Mouse (Mus musculus) CH12.LX (cell line): Measurements from ENCODE around the gene 6330409D20Rik. TPM values are rescaled to one million over a fixed set of nuclear protein-coding genes. Genes with fewer than 3 reads are reported as not detected.

Source experiments
- DNase-seq: peaks from one replicate; pipeline ENCODE4 v3.0.0-alpha.2; 2013; ENCODE audit errors: extremely low read depth
- H3K27ac ChIP-seq: 2 replicates; pipeline ENCODE4 v1.5.1; 2012; ENCODE audit warnings: low read depth, mild to moderate bottlenecking, control low read depth, moderate library complexity; ENCODE audit not compliant: insufficient read depth
- H3K27me3 ChIP-seq: replicated peaks from 2 replicates; pipeline ENCODE3; 2012; ENCODE audit warnings: inconsistent platforms
- H3K36me3 ChIP-seq, 2 experiments: replicated peaks in 1 of 2; 2 replicates each; pipeline versions ENCODE3 to v1.6.1; 2012; ENCODE audit warnings: inconsistent platforms in 1 of 2, low read length in 1 of 2, mild to moderate bottlenecking in 1 of 2, mixed read lengths in 1 of 2, moderate library complexity in 1 of 2; ENCODE audit not compliant: control insufficient read depth in 1 of 2, insufficient read depth in 1 of 2
- H3K4me1 ChIP-seq, 2 experiments: 2 replicates each; pipeline ENCODE4 v1.6.1; 2012; ENCODE audit warnings: inconsistent platforms in 1 of 2, moderate library complexity in 1 of 2; ENCODE audit not compliant: insufficient read depth in 2 of 2, control insufficient read depth in 1 of 2
- H3K4me2 ChIP-seq: 2 replicates; pipeline ENCODE4 v1.6.1; 2012; ENCODE audit warnings: low read depth, mild to moderate bottlenecking, control low read depth; ENCODE audit not compliant: poor library complexity, insufficient read depth, severe bottlenecking
- H3K4me3 ChIP-seq, 3 experiments: fragments of 150-350 bp in 1 of 3; sonication (generic) in 1 of 3; replicated peaks in 1 of 3; 2 replicates each; pipeline versions ENCODE3 to v1.5.1; 2011 to 2012; ENCODE audit warnings: low read depth in 2 of 3, low read length in 2 of 3, mild to moderate bottlenecking in 2 of 3, moderate library complexity in 2 of 3, control low read depth in 1 of 3, improper control_type of control experiment in 1 of 3, inconsistent platforms in 1 of 3, mixed read lengths in 1 of 3; ENCODE audit not compliant: poor library complexity in 1 of 3
- H3K79me2 ChIP-seq: replicated peaks from 2 replicates; pipeline ENCODE4 v1.6.1; 2012; ENCODE audit warnings: mild to moderate bottlenecking, moderate library complexity; ENCODE audit not compliant: control insufficient read depth, poor library complexity, insufficient read depth, severe bottlenecking; ENCODE audit errors: extremely low read depth
- H3K9ac ChIP-seq: 2 replicates; pipeline ENCODE4 v1.6.1; 2012; ENCODE audit warnings: low read depth, mild to moderate bottlenecking, control low read depth, moderate library complexity; ENCODE audit not compliant: insufficient read depth
- H3K9me3 ChIP-seq: replicated peaks from 2 replicates; pipeline ENCODE3; 2012; ENCODE audit warnings: low read length, inconsistent platforms, mixed read lengths
- BHLHE40 ChIP-seq: IDR thresholded peaks from 2 replicates; pipeline ENCODE4 v1.6.1; 2011; ENCODE audit warnings: mild to moderate bottlenecking, low read depth, low read length, improper control_type of control experiment
- CHD2 ChIP-seq: IDR thresholded peaks from 2 replicates; pipeline ENCODE4 v1.6.1; 2011; ENCODE audit warnings: low read length, improper control_type of control experiment
- CTCF ChIP-seq, 2 experiments: IDR thresholded peaks in 1 of 2; conservative IDR thresholded peaks in 1 of 2; 2 replicates each; pipeline ENCODE4 v1.5.1; 2011 to 2012; ENCODE audit warnings: low read depth in 2 of 2, low read length in 2 of 2, improper control_type of control experiment in 1 of 2, inconsistent platforms in 1 of 2, mild to moderate bottlenecking in 1 of 2, moderate library complexity in 1 of 2
- EP300 ChIP-seq: IDR thresholded peaks from 2 replicates; pipeline ENCODE4 v1.6.1; 2011; ENCODE audit warnings: low read length, improper control_type of control experiment
- ETS1 ChIP-seq: conservative IDR thresholded peaks from 2 replicates; pipeline ENCODE4 v1.6.1; 2012; ENCODE audit warnings: low read depth, mild to moderate bottlenecking, inconsistent platforms, low read length, improper control_type of control experiment, moderate library complexity
- GABPA ChIP-seq: IDR thresholded peaks from 2 replicates; pipeline ENCODE4 v1.6.1; 2012; ENCODE audit warnings: low read depth, low read length, improper control_type of control experiment, inconsistent platforms; ENCODE audit not compliant: insufficient replicate concordance
- IRF4 ChIP-seq: IDR thresholded peaks from 2 replicates; pipeline ENCODE4 v1.6.1; 2014; ENCODE audit warnings: low read depth, mild to moderate bottlenecking, inconsistent platforms, low read length, improper control_type of control experiment
- KAT2A ChIP-seq: IDR thresholded peaks from 2 replicates; pipeline ENCODE4 v1.6.1; 2012; ENCODE audit warnings: low read length, improper control_type of control experiment, inconsistent platforms; ENCODE audit not compliant: insufficient replicate concordance
- MAX ChIP-seq: IDR thresholded peaks from 2 replicates; pipeline ENCODE4 v1.6.1; 2011; ENCODE audit warnings: low read length, improper control_type of control experiment
- MAZ ChIP-seq: IDR thresholded peaks from 2 replicates; pipeline ENCODE4 v1.6.1; 2012; ENCODE audit warnings: low read depth, mild to moderate bottlenecking, inconsistent platforms, low read length, improper control_type of control experiment, moderate library complexity
- NRF1 ChIP-seq: IDR thresholded peaks from 2 replicates; pipeline ENCODE4 v1.6.1; 2014; ENCODE audit warnings: low read depth, mild to moderate bottlenecking, inconsistent platforms, low read length, improper control_type of control experiment, moderate library complexity
- POLR2A ChIP-seq: IDR thresholded peaks from 2 replicates; pipeline ENCODE4 v1.6.1; 2011; ENCODE audit warnings: low read depth, mild to moderate bottlenecking, improper control_type of control experiment, low read length
- SIN3A ChIP-seq: IDR thresholded peaks from 2 replicates; pipeline ENCODE4 v1.6.1; 2012; ENCODE audit warnings: low read length, improper control_type of control experiment, inconsistent platforms
- UBTF ChIP-seq: IDR thresholded peaks from 2 replicates; pipeline ENCODE4 v1.6.1; 2012; ENCODE audit warnings: low read depth, mild to moderate bottlenecking, inconsistent platforms, low read length, improper control_type of control experiment, moderate library complexity
- USF2 ChIP-seq: conservative IDR thresholded peaks from 2 replicates; pipeline ENCODE4 v1.6.1; 2011; ENCODE audit warnings: low read depth, low read length, improper control_type of control experiment
- ZC3H11A ChIP-seq: IDR thresholded peaks from 2 replicates; pipeline ENCODE4 v1.6.1; 2012; ENCODE audit warnings: low read depth, mild to moderate bottlenecking, inconsistent platforms, low read length, improper control_type of control experiment
- ZKSCAN1 ChIP-seq: IDR thresholded peaks from 2 replicates; pipeline ENCODE4 v1.6.1; 2012; ENCODE audit warnings: low read depth, inconsistent platforms, low read length, improper control_type of control experiment, borderline replicate concordance
- ZMIZ1 ChIP-seq: IDR thresholded peaks from 2 replicates; pipeline ENCODE4 v1.6.1; 2012; ENCODE audit warnings: low read depth, mild to moderate bottlenecking, inconsistent platforms, low read length, improper control_type of control experiment
- ZNF384 ChIP-seq: IDR thresholded peaks from 2 replicates; pipeline ENCODE4 v1.6.1; 2012; ENCODE audit warnings: low read depth, low read length, improper control_type of control experiment, inconsistent platforms
- dilution Hi-C: fragments of 300-500 bp; cut with MboI; formaldehyde crosslinking; loops from 2 replicates; pipeline ENCODE4 v1.14.3; 2020; ENCODE audit warnings: low sequenced_read_pairs; ENCODE audit not compliant: extremely low pct_unique_long_range_greater_than_20kb, extremely low pct_ligation_motif_present
- in situ Hi-C: fragments of 300-500 bp; cut with MboI; formaldehyde crosslinking; loops from 3 replicates; pipeline ENCODE4 v1.14.3; 2019; ENCODE audit warnings: low sequenced_read_pairs, low pct_ligation_motif_present, low pct_unique_long_range_greater_than_20kb, mixed read lengths
- polyA plus RNA-seq: library from polyadenylated mRNA; unstranded; fragments of >175 nt; gene quantifications from 2 replicates; pipeline ENCODE4 v1.2.1, GENCODE M21; 2012; ENCODE audit warnings: low read depth; ENCODE audit not compliant: insufficient read length
- total RNA-seq, 2 experiments: library from RNA; depleted of rRNA; stranded (reverse); fragments of 300-350 nt in 1 of 2; fragments of >200 nt in 1 of 2; gene quantifications; 2 replicates each; pipeline ENCODE4 v1.2.3; 2012 to 2014

Gene 6330409D20Rik
- total and polyA plus RNA-seq, 3 experiments = 0.46 TPM; not detected in 2

- no peak overlapping the region for H3K27ac ChIP-seq
- dilution Hi-C loops = no loop called here
- in situ Hi-C loops = no loop called here
These were observed 21.0 kb upstream of the 6330409D20Rik start for GRCm38 (mm10) chr2:32761859-32762258.

DNA sequence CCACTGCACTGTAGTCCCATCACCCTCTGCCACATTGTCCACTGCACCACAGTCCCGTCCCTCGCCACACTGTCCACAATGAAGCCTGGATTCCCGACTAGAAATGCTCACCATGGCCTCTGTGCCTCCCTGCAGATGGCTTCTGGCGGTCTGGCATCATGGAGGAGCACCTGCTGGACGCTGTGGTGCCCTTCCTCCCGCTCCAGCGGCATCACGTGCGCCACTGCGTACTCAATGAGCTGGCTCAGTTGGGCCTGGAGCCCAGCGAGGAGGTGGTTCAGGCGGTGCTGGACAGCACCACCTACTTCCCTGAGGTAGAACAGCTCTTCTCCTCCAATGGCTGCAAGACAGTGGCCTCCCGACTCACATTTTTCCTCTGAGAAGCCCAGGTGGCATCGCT is 20.5 kb upstream of the 6330409D20Rik start:
- in situ Hi-C loops (no loop called here), dilution Hi-C loops (no loop called here)

More at GRCm38 (mm10) chr2:32761859-32762258, 21.0 kb upstream of the 6330409D20Rik start:
- no peaks in the 10 kb centered on the region for H3K9me3 ChIP-seq
- no peak overlapping the region for H3K4me2 ChIP-seq
- H3K4me1 ChIP-seq = peaks cover 0 to 10% of the 10 kb centered on the region in 2 experiments; a peak in 3 of 4 replicates
- H3K27me3 ChIP-seq = no peaks in the 10 kb centered on the region
- DNase-seq = no peak
- peaks cover 25 to 57% of the 10 kb centered on the region in 2 experiments for H3K36me3 ChIP-seq
- H3K9ac ChIP-seq = no peak overlapping the region
- no peaks in the 10 kb centered on the region for H3K79me2 ChIP-seq
- TF ChIP-seq UBTF (no peak), POLR2A (no peak), IRF4 (no peak), CTCF (conservative IDR thresholded peaks at IDR 0.05 in 1 of 2, IDR thresholded peaks at IDR 0.05 in 1 of 2; ENCODE audit: low read depth in 2 of 2, low read length in 2 of 2) (no peak), ZC3H11A (no peak), GABPA (no peak), ZNF384 (no peak), KAT2A (no peak), CHD2 (no peak), MAZ (no peak), ETS1 (no peak), SIN3A (no peak), ZKSCAN1 (no peak), NRF1 (no peak)
- TF ChIP-seq, all 38 proteins: peak for 0
- no peak overlapping the region for H3K4me3 ChIP-seq

More for the DNA sequence above, 20.5 kb upstream of the 6330409D20Rik start:
- Histone ChIP-seq H3K36me3 (peaks cover 25 to 57% of the 10 kb centered on the region in 2 experiments), H3K9ac (no peak overlapping the region), H3K4me1 (peaks cover 0 to 10% of the 10 kb centered on the region in 2 experiments; a peak in 3 of 4 replicates), H3K79me2 (no peaks in the 10 kb centered on the region), H3K9me3 (no peaks in the 10 kb centered on the region), H3K4me3 (no peak overlapping the region), H3K4me2 (no peak overlapping the region), H3K27ac (no peak overlapping the region), H3K27me3 (no peaks in the 10 kb centered on the region)
- TF ChIP-seq MAX (no peak), NRF1 (no peak), ZMIZ1 (no peak), USF2 (no peak), ZNF384 (no peak), IRF4 (no peak), BHLHE40 (no peak), EP300 (no peak)
- no peak for DNase-seq
